Mouse (Mus musculus) testis, adult 2 months (tissue): ENCODE data around the gene Mxd4.

Experiments
- CTCF ChIP-seq: fragments of 200-500 bp; IDR thresholded peaks from 2 replicates; pipeline ENCODE4 v1.5.1; 2012; ENCODE audit warnings: low read depth, mild to moderate bottlenecking, inconsistent platforms, low read length, moderate library complexity; ENCODE audit not compliant: control insufficient read depth, insufficient read depth, insufficient replicate concordance
- POLR2A ChIP-seq: fragments of 200-500 bp; IDR thresholded peaks from 2 replicates; pipeline ENCODE4 v1.6.1; 2012; ENCODE audit warnings: low read depth, mild to moderate bottlenecking, inconsistent platforms, low read length, moderate library complexity; ENCODE audit not compliant: control insufficient read depth

GRCm38 (mm10) chr5:34183976-34184375, 3.5 kb downstream of the Mxd4 start:
- no peak for TF ChIP-seq POLR2A
- TF ChIP-seq CTCF, result no peak
